Mouse (Mus musculus): ENCODE data around the gene Wdr61.
"Not testable (repeated sequence)": the region's sequence is repeated elsewhere in the genome, so short reads cannot be mapped to it uniquely, and the experiment has no call there.

The Wdr61 gene

GRCm38 (mm10) chr9:54732122-54732521 lies 2.2 kb downstream of the Wdr61 start:
- no peak for DNase-seq (ENCODE audit: extremely low read depth, insufficient read length, low spot score)

- DNase-seq (ENCODE audit: extremely low read depth, insufficient read length, low spot score): no peak
These were observed 8.0 kb downstream of the Wdr61 start for GRCm38 (mm10) chr9:54726315-54726714.

GRCm38 (mm10) chr9:54722596-54722995 lies 11.7 kb downstream of the Wdr61 start:
- DNase-seq (ENCODE audit: extremely low read depth, insufficient read length, low spot score): no peak

DNA sequence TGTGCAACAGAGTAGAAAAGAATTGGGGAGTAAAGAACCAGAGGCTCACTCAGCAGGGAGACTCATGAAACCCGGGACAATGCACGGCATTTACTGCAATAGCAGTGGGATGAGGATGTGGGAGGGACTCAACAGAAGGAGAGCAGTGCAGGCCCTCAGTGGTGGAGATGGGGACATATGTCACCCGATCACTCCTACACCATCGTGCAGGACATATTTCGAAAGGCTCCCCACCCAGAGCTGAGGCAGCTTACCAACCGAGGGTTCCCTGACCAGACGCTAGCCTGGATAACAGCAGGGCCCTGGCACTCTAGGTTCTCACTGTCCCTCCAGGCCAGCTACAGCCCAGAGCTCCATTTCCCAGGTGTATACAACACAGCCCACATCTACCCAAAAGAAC lies 12.2 kb downstream of the Wdr61 start:
- DNase-seq (ENCODE audit: extremely low read depth, insufficient read length, low spot score): no peak

GRCm38 (mm10) chr9:54717527-54717926 lies 16.8 kb downstream of the Wdr61 start:
- no peak for DNase-seq (ENCODE audit: extremely low read depth, insufficient read length, low spot score)

DNA sequence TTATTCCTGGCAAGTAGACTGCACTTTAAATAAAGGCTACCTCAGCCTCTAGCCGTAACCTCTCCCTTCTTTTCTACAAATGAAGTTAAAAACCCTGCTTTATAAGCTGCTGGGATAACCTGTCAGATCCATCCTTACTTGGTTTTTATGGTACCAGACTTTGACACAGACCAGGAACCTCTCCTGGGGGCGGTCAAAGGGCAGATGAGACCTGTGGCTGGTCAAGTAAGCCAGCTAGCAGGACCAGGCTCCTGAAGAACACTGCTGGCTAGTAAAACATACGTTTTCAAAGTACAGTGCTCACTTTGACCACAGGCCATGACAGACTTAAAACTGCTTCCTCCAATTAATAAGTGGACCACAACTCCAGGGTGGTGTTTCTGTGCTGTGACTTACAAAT lies 18.5 kb downstream of the Wdr61 start:
- DNase-seq (ENCODE audit: extremely low read depth, insufficient read length, low spot score): no peak

GRCm38 (mm10) chr9:54708085-54708484 lies 26.2 kb downstream of the Wdr61 start:
- DNase-seq (ENCODE audit: extremely low read depth, insufficient read length, low spot score): no peak

GRCm38 (mm10) chr9:54707288-54707999 lies 26.9 kb downstream of the Wdr61 start:
- peak; percentile 55 for DNase-seq (ENCODE audit: extremely low read depth, insufficient read length, low spot score)

GRCm38 (mm10) chr9:54705561-54705960 lies 28.8 kb downstream of the Wdr61 start:
- no peak for DNase-seq (ENCODE audit: extremely low read depth, insufficient read length, low spot score)

DNA sequence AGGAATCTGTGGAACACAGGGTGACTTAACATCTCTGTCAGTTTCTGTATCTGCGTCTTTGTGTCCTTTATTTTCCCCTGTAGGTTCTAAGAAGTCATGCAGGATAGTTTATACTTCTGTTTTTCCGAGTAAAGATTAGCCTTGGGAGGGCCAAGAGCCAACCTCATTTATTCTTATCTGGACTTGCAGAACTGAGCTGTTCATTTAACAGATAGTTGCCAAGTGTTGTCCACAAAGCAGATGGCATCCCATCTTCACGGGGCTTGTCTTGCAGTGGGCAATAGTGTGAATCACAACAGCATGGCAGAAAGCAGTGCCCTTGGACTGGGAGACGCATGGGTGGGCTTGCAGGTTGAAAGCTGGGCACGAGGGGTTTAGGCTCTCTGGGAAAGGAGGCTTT lies 30.0 kb downstream of the Wdr61 start:
- DNase-seq (ENCODE audit: extremely low read depth, insufficient read length, low spot score): no peak

- DNase-seq (ENCODE audit: extremely low read depth, insufficient read length, low spot score): no peak
These were observed 31.7 kb downstream of the Wdr61 start for GRCm38 (mm10) chr9:54702581-54702980.

GRCm38 (mm10) chr9:54700746-54701145 lies 33.6 kb downstream of the Wdr61 start:
- DNase-seq (ENCODE audit: extremely low read depth, insufficient read length, low spot score): no peak

- DNase-seq (ENCODE audit: extremely low read depth, insufficient read length, low spot score): no peak
These were observed 34.2 kb downstream of the Wdr61 start for GRCm38 (mm10) chr9:54700174-54700475.

DNA sequence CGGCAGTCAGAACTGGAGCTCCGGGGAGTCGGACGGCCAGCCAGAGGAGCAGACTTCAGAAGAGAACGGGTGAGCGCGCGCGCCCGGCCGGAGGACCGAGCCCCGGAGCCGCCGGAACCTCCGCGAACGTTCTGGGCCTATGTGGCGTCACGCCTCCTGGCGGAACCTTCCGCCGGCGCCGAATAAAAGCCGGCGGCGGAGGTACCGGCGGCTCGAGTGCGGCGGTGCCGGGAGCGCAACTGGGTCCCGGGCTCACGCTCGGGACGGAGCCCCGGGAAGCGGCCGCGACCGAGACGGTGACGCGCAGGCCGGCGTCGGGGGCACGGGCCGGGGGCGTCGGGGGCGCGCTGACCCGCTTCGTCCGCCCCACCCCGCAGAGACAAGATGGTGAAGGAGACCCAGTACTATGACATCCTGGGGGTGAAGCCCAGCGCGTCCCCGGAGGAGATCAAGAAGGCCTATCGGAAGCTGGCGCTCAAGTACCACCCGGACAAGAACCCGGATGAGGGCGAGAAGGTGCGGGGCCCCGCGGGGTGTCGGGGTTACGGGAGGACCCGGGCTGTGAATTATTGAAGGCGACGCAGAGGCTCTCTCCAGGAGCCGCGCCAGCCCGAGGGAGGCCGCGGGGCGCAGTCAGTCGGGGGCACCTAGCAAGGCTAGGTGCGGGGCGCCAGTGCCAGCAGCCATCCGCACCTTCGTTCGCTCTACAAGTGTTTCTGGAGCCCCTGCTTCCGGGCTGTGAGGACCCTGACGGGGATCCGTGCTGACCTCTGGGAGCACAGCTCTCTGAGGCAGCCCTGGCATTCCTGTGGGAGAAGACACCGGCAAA lies 34.8 kb downstream of the Wdr61 start:
- no peak for DNase-seq (ENCODE audit: extremely low read depth, insufficient read length, low spot score)

DNA sequence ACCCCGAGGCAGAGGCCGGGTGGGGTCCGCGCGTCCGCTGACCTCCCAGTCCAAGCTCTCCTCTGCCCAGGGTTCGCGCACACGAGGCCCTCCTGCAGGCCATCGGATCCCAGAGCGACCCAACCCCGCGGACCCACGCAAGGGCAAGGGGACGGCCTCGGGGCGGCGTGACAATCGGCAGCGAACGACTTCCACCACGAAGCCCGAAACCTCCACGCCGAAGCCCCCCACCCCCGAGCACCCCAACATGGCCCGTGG lies 35.3 kb downstream of the Wdr61 start:
- no peak for DNase-seq (ENCODE audit: extremely low read depth, insufficient read length, low spot score)

DNA sequence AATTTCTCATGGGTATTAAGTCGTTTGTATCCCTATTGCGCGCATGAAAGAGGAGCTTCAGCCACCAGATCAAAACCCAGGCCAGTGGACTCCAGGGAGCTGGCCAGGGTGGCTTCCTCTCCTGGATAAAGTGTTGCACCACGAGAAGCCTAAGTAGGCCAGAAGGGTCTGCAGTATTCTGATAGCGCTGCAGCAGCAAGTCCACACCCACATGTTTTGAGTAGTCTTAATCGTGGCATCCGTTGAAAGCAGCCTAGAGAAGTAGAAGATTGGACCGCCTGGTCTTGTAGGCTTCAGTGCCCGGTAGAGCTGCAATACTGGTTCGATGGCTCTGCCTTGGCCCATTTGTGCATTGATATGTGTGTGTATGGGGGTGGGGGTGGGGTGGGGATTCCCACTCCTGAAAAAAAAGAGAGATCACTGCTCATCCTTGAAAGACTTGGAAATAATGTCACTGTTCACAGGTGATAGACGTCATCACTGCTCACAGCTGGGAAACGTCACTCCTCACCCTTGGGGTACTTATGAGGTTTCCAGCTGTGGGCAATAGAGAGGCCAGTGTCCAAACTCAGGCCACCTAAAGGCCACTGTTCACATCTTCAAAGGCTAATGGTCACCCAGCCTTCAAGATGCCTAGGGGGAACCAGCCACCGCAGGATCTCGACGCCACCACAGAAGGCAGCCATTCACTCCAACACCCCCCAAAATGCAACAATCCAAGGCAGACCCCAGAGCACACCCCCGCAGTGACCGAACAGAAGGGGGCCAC lies 35.8 kb downstream of the Wdr61 start, which contains the start of gene Dnaja4:
Gene Dnaja4 (plus strand): TSS at position 556 of the 769 bp plus-strand sequence.
- DNase-seq (ENCODE audit: extremely low read depth, insufficient read length, low spot score): no peak

GRCm38 (mm10) chr9:54691241-54691805 lies 43.0 kb downstream of the Wdr61 start:
- not testable (repeated sequence) for DNase-seq (ENCODE audit: extremely low read depth, insufficient read length, low spot score)

DNA sequence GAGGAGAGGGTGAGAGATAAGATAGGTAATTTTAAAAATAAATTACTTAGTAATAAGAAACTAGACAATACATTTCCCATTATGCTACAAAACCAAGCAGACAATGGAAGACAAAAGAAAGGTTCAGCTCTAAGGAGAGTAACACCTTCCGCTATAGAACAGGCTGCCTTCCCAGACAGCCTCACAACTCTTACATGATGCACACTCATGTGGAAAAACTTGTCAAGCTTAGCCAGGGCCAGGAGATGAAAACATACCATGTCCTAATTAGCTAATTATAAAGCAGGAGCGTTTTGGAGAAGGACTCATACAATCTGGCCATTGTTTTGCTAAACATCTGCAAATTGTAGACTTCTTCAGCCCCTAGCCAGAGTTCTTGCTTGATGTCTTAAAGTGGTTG lies 43.6 kb downstream of the Wdr61 start:
- DNase-seq (ENCODE audit: extremely low read depth, insufficient read length, low spot score): not testable (repeated sequence)

DNA sequence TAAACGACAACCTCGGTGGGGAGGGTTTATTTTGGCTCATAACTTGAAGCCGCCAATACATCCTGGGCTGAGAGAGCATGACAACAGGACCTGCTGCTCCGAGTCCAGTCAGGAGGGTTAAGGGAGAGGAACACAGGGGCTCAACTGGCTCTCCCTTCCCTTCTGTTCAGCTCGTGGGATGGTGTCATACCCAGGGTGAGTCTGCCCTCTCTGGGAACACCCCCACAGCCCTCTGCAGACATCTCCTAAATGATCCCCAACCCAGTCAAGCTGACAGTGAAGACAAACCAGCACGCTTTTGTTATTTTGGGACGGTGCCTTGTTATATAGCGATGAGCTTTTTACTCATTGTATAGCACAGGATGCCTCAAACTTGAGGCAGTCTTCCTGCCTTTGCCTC lies 44.9 kb downstream of the Wdr61 start:
- DNase-seq (ENCODE audit: extremely low read depth, insufficient read length, low spot score): no peak

GRCm38 (mm10) chr9:54687246-54688236 lies 46.8 kb downstream of the Wdr61 start:
- DNase-seq (ENCODE audit: extremely low read depth, insufficient read length, low spot score): no peak
